In the genomic region with DNA sequence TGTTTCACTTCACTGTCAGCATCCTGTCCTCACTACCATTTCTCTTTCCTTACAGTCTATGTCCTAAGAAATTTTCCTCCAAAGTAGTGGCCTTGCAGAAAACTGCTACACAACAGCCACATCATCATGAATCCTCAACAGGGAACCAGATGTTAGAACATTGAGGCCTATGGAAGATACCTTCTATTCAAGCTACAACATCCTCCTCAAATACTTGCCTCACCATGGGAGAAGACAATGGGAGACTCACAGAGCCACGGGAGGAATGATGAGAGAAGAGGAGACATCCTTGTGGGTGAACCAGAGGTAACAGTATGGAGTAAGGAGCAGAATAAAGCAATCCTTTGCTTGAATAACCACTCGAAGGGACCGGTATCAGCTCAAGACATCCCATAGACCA, we compare ENCODE assay signal across 16 mouse cellular contexts.
"Had no signal": no experiment of that assay in that cellular context is flagged by ENCODE, and none has a peak within 500 bp of the region (broad histone marks: within the 10 kb centered on the region; RNA-seq: fewer than 3 reads in every experiment).

No protein-coding gene starts in this region.

- H3K27ac ChIP-seq: lung, embryonic 15.5 days; macrophage; midbrain, embryonic 13.5 days; midbrain, embryonic 15.5 days; neural tube, embryonic 12.5 days; stomach, embryonic 15.5 days; stomach, postnatal 0 days had no signal

- H3K9me3 ChIP-seq: lung, embryonic 15.5 days; megakaryocyte, embryonic 14.5 days; midbrain, embryonic 13.5 days; midbrain, embryonic 15.5 days; neural tube, embryonic 12.5 days; stomach, embryonic 15.5 days had no signal

- H3K4me2 ChIP-seq: lung, embryonic 15.5 days; midbrain, embryonic 11.5 days; midbrain, embryonic 13.5 days; midbrain, embryonic 15.5 days; neural tube, embryonic 12.5 days; stomach, embryonic 15.5 days had no signal

- H3K27me3 ChIP-seq: lung, embryonic 15.5 days; midbrain, embryonic 13.5 days; midbrain, embryonic 15.5 days; neural tube, embryonic 12.5 days; stomach, embryonic 15.5 days had no signal

- H3K9ac ChIP-seq: lung, embryonic 15.5 days; midbrain, embryonic 13.5 days; midbrain, embryonic 15.5 days; neural tube, embryonic 12.5 days; stomach, embryonic 15.5 days had no signal

- H3K4me3 ChIP-seq: lung, embryonic 15.5 days; megakaryocyte, embryonic 14.5 days; midbrain, embryonic 13.5 days; midbrain, embryonic 15.5 days; neural tube, embryonic 12.5 days; stomach, embryonic 15.5 days had no signal

- H3K4me1 ChIP-seq: lung, embryonic 15.5 days; megakaryocyte, embryonic 14.5 days; midbrain, embryonic 13.5 days; midbrain, embryonic 15.5 days; neural tube, embryonic 12.5 days; stomach, embryonic 15.5 days had no signal

- DNase-seq: lung, postnatal 14 days; lung, postnatal 36 days; right cerebral cortex, postnatal 14 days; thymus, adult 2 months; thymus, postnatal 25 days; thymus, postnatal 4 days had no signal

- ATAC-seq: lung, postnatal 0 days; midbrain, embryonic 13.5 days; midbrain, embryonic 15.5 days had no signal

- H3K36me3 ChIP-seq: lung, embryonic 15.5 days; midbrain, embryonic 13.5 days; midbrain, embryonic 15.5 days; neural tube, embryonic 12.5 days; stomach, embryonic 15.5 days had no signal
